Mouse (Mus musculus) macrophage (primary cell): ENCODE data around the gene Gm4763. TPM values are rescaled to one million over a fixed set of nuclear protein-coding genes. Genes with fewer than 3 reads are reported as not detected.
"Not testable (repeated sequence)": the region's sequence is repeated elsewhere in the genome, so short reads cannot be mapped to it uniquely, and the experiment has no call there.

Experiments used
- H3K27ac ChIP-seq: fragments of 350-480 bp; formaldehyde crosslinking; 2 replicates; pipeline ENCODE4 v1.9.0; 2021
- H3K36me3 ChIP-seq: fragments of 350-480 bp; formaldehyde crosslinking; 2 replicates; pipeline ENCODE4 v1.9.0; 2021; ENCODE audit errors: inconsistent target
- H3K4me3 ChIP-seq: fragments of 350-480 bp; formaldehyde crosslinking; 2 replicates; pipeline ENCODE4 v1.9.0; 2021; ENCODE audit errors: inconsistent target
- H3K79me2 ChIP-seq: fragments of 350-480 bp; formaldehyde crosslinking; 2 replicates; pipeline ENCODE4 v1.9.0; 2021; ENCODE audit errors: inconsistent target
- WGBS: methylation state at CpG from one replicate; pipeline ENCODE4 v1.1.7; 2026; ENCODE audit warnings: inconsistent platforms; ENCODE audit not compliant: missing documents; 5-methylcytosine and 5-hydroxymethylcytosine counted together
- polyA plus RNA-seq: library from polyadenylated mRNA; stranded (reverse); fragments of 250-400 nt; gene quantifications from 3 replicates; pipeline ENCODE4 v1.2.4, GENCODE M21; 2018; ENCODE audit warnings: inconsistent platforms
- total RNA-seq, 78 experiments: library from RNA; depleted of rRNA; stranded (reverse); fragments of 250-400 nt; gene quantifications; 1 replicate in 9 of 78; 2 replicates in 24 of 78; 3 replicates in 43 of 78; 4 replicates in 2 of 78; pipeline ENCODE4 v1.2.4; 2018; ENCODE audit warnings: inconsistent platforms in 56 of 78

Gm4763 gene
- not detected for total RNA-seq (2018; cell fraction: chromatin; rRNA removed)
- not detected for total RNA-seq (2018; cell fraction: cytosol; rRNA removed)
- total RNA-seq (2018; cell fraction: nucleus; rRNA removed) = not detected
- not detected in 3 replicates for polyA plus RNA-seq

DNA sequence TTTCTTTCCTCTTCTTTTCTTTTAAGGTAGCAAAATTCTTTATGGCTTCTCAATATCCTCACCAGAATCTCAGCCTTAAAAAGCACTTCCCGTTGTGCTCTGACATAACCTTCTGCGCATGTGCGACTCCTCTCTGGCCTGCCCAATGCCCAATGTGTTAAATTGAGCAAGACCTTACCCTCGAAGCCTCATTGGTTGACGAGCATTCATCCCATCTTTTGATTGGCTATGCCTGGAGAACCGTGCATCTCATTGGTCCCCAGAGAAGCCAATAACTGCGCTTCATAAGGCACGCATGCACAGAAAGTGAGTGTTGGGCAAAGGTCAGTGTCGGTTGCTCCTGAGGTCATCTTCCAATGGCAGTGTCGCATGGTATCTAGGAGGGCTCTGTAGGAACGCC, at the start of gene Gm4763:
Gene Gm4763, minus strand, starts transcription at position 101 of the 400 bp plus-strand sequence.
- H3K79me2 ChIP-seq, H3K27ac ChIP-seq, H3K36me3 ChIP-seq, H3K4me3 ChIP-seq: not testable (repeated sequence)
- 89% methylated on average over 11 of the region's 11 CpGs for WGBS

DNA sequence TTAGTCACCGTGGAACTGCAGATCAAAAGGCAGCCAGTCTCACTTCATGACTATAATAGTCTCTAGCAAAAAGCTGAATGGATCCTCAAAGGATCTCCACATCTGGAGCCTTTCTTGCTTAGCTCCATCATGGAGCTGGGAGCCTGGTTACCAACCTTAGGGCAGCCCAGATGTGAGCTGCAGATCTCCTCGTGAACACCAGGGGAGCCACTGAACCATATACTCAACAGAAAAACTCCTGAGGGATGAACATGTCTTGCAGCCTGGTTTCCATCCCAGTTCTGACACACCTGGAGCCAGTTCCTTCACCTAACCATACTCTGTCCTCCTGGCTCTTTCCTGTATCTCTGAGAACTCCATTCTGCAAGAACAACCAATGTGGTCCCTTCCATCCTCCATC, 49.4 kb upstream of the Gm4763 start:
- 79% methylated on average over 2 of the region's 2 CpGs for WGBS
- Histone ChIP-seq H3K36me3 (no peaks in the 10 kb centered on the region), H3K4me3 (no peak overlapping the region), H3K79me2 (no peaks in the 10 kb centered on the region), H3K27ac (no peak overlapping the region)

DNA sequence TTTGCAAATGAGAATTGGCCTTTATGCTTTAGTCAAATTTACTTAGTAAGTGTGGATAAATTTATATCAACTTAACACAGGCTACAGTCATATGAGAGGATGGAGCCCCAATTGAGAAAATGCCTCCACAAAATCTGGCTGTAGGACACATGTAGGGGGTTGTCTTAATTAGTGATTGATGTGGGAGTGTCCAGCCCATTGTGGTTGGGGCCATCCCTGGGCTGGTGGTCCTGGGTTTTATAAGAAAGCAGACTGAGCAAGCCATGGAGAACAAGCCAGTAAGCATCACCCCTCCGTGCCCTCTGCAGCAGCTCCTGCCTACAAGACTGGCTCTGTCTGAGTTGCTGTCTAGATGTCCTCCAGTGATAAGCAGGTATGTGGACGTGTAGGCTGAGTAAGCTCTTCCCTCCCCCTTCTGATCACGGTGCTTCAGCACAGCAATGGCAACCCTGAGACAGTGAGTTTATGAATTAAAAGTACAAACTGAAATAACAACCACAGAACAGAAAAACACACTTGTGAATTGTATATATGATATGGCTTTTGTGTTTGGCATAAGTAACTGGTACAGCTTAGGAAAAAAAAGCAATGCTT, 47.3 kb upstream of the Gm4763 start:
- H3K79me2 ChIP-seq = no peaks in the 10 kb centered on the region
- no peak overlapping the region for H3K4me3 ChIP-seq
- WGBS = 61% methylated on average over 3 of the region's 3 CpGs
- H3K27ac ChIP-seq = no peak overlapping the region
- H3K36me3 ChIP-seq = no peaks in the 10 kb centered on the region

DNA sequence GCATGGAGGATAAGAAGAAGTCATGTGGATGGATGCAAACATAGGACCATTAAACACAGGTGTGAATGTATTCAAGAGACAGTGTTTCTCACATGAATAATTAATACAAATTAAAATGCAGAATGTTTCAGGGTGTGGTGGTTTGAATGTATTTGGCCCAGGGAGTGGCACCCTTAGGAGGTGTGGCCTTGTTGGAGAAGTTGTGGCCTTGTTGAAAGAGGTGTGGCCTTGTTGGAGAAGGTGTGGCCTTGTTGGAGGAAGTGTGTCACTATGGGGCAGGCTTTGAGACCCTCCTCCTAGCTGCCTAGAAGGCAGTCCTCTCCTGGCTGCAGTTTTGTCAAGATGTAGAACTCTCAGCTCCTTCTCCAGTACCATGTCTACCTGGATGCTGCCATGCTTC, 44.7 kb upstream of the Gm4763 start:
- H3K79me2 ChIP-seq = no peaks in the 10 kb centered on the region
- no peak overlapping the region for H3K4me3 ChIP-seq
- no peak overlapping the region for H3K27ac ChIP-seq
- no peaks in the 10 kb centered on the region for H3K36me3 ChIP-seq

DNA sequence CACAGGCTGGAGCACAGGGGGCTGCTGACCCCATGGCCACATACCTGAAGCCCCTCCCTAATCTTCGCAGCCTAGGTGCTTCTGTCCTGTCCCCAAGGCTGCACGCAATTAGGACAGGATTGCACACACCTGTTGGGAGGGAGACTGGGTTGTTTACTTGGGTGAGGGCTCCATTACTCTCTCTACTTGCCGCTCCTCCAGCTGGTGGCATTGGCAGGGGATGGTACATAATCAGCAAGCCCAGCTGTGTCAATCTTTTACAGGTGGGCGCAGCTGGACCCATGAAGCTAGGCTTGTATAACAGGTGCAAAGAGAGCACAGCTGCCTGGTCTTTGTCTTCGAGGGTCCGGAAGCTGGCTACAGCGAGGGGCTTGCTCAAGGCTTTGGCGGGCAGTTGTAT, 35.9 kb upstream of the Gm4763 start:
- Histone ChIP-seq H3K36me3 (no peaks in the 10 kb centered on the region), H3K27ac (no peak overlapping the region), H3K79me2 (no peaks in the 10 kb centered on the region), H3K4me3 (no peak overlapping the region)
- 93% methylated on average over 8 of the region's 8 CpGs for whole genome bisulfite sequencing

DNA sequence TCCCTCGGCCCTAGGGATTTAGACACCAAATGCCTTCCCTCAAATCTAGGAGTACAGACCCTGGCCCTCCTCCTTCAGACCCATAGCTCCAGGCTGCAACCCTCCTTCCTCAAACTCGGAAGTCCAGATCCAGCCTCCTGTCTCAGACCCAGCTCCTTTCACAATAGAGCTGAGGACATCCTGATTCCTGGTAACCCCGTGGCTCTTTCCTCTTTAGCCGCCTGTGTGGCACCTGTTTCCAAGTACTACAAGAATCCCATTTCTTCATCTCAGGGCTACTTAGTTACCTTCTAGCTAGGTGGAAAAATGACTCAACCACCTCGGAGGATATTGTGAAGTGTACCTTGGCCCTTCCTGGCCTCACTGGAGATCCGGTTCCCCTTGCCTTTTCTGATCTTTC, 34.5 kb upstream of the Gm4763 start:
- Histone ChIP-seq H3K36me3 (no peaks in the 10 kb centered on the region), H3K79me2 (no peaks in the 10 kb centered on the region), H3K4me3 (no peak overlapping the region), H3K27ac (no peak overlapping the region)
- 71% methylated on average over 6 of the region's 6 CpGs for WGBS

DNA sequence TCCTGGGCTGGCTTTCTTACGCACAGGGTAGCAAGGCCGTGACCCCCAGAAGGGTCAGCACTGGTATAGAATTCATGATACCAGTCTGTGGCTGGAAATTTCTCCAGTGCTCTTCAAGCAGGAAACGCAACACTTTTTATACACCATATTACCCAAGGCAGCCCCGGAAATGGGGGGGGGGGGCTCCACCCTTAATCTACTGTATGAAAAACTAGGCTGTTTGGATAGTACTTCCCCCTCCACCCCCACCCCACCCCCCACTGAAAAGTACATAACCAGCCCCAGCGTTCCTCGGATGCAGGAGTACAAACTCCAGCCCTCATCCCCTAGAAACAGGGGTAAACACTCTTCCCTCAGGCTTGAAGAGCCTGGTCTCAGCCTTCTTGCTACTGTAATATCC, 33.5 kb upstream of the Gm4763 start, which contains the start of gene Cd177:
Gene Cd177, minus strand, starts transcription at position 101 of the 400 bp plus-strand sequence.
- no peaks in the 10 kb centered on the region for H3K79me2 ChIP-seq
- no peak within 1 kb of the TSS for H3K27ac ChIP-seq
- 62% methylated on average over 6 of the region's 6 CpGs for WGBS
- H3K4me3 ChIP-seq = no peak within 1 kb of the TSS
- H3K36me3 ChIP-seq = no peaks in the 10 kb centered on the region

DNA sequence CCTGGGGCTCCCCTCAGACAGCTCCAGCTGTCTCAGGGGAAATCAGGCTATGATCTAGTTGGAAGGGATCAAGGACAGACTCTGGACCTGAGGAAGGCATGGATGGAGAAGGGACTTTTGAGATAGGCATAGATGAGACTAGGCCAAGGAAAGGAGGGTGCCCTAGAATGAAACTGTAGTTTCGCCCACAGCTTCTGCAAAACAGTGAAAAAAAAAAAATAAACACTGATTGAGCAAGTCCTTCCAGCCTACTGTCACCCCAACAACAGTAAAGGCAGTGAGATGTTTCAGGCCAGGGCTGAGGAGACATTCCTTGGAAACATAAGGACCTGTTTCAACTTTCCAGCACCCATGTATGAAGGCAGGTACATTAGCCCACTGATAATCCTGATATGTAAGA, 31.8 kb upstream of the Gm4763 start:
- WGBS = 17% methylated on average over 1 of the region's 1 CpGs
- Histone ChIP-seq H3K4me3 (no peak overlapping the region), H3K27ac (no peak overlapping the region)

DNA sequence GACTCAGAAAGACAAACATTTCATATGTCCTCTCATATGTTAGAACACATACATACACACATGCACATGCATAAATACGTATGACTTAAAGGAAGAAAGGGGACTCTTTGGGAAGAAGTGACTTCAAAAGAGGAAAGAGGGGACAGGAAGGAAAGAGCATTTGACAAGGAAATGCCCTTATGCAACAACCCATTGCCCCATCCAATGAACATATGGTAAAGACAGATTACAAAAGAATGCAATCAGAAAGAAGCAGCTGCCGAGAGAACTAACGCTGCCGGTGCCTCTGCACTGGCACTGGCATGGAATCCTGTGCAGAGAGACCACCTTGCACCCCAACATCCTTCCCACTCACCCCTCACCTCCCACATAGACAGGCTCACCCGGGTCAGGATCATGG, 26.8 kb upstream of the Gm4763 start:
- Histone ChIP-seq H3K27ac (no peak overlapping the region), H3K4me3 (no peak overlapping the region), H3K79me2 (no peaks in the 10 kb centered on the region), H3K36me3 (no peaks in the 10 kb centered on the region)
- 11% methylated on average over 5 of the region's 5 CpGs for WGBS

More for the DNA sequence above, 31.8 kb upstream of the Gm4763 start:
- Histone ChIP-seq H3K36me3 (no peaks in the 10 kb centered on the region), H3K79me2 (no peaks in the 10 kb centered on the region)

DNA sequence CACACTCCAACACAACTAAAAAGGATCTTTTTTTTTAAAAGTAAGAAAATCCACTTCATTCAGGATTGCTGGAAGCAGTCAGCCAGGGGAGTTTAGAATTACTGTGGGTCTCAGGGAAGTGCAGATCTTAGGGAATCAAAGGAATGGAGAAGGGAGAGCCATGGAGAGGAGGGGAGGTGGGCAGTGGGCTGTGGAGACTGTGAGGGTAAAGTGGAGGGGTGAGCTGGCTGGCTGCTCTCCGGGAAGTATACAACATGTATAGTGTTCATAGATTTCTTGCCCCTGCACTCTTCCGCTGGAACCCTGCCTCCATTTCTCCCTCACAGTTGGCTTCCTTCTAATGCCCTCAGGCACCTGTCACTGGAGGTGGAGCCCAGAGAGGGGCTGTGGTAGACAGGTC, 24.9 kb upstream of the Gm4763 start:
- WGBS = 100% methylated on average over 2 of the region's 2 CpGs
- Histone ChIP-seq H3K79me2 (no peaks in the 10 kb centered on the region), H3K27ac (no peak overlapping the region), H3K36me3 (no peaks in the 10 kb centered on the region), H3K4me3 (no peak overlapping the region)

DNA sequence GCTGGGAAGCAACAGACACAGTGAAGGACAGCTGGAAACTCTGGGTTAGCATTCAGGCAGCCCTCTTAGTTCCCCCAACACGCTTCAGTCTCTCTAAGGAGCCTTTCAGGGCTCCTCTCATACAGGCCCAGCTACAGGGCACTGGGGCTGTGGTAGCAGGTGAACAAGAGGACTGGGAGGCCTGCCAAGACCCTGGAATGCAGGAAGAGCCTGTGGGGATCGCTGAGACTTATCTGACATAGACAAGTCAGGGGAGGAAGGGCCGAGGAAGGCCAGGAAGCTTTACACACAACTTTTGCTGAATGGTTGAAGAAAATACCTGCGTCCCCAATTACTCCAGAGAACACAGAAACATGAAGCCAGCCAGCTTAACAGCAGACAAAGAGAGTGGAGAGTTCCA, 24.0 kb upstream of the Gm4763 start:
- H3K27ac ChIP-seq = no peak overlapping the region
- H3K36me3 ChIP-seq = no peaks in the 10 kb centered on the region
- H3K79me2 ChIP-seq = no peaks in the 10 kb centered on the region
- no peak overlapping the region for H3K4me3 ChIP-seq
- WGBS = 50% methylated on average over 4 of the region's 4 CpGs

DNA sequence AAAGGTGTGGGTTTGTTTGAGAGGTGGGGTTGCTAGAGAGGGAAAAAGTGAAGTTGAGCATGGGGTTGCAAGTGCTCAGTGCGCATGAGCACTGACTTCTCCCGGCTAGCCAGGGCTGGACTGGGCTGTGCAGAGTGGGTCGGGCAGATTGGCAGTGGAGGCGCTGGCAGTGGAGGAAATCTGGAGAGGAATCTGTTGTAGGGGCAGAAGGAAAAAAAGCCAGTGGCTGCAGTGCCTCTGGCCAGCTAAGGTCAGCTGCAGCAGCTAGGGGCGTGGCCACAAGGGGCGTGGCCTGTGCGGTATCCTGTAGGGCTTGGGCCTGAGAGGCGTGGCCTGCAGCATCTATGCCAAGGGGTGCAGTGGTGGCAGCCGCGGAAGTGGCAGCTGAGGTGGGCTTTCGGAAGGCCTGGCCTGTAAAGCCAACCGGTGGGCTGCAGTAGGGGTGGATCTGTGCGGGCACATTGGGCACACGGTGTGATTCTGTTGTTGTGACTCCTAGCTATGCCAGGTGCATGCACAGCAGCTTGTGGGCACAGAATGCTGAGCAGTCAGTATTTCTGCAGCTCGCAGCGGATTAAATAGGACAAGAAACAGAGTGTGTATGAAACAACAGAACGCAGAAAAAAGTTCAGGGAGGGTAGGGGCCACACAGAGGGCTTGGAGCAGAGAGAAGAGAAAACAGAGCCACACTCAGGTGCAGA, 9.4 kb upstream of the Gm4763 start:
- no peak overlapping the region for H3K27ac ChIP-seq
- 15% methylated on average over 17 of the region's 17 CpGs for WGBS
- no peaks in the 10 kb centered on the region for H3K79me2 ChIP-seq
- H3K4me3 ChIP-seq = no peak overlapping the region
- no peaks in the 10 kb centered on the region for H3K36me3 ChIP-seq

DNA sequence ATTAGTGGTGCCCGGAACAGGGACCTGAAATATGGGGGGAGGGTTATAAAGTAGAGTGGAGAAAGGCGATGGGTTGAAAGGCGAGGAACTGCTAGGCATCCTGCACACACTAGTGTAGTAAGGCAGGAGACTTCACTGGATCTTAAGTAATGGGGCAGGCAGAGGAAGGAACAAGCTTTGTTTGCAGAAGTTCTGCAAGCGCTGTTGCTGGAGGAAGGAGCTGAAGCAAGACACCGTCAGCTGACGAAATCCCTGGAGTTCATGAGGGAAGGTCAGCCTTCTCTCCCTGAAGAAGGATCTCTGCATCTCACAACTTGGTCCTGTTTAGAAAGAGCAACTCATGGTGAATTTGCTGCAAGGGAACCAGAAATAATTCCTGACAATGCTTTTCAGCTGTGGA, 11.7 kb downstream of the Gm4763 start:
- no peaks in the 10 kb centered on the region for H3K79me2 ChIP-seq
- H3K4me3 ChIP-seq = no peak overlapping the region
- WGBS = 24% methylated on average over 6 of the region's 6 CpGs
- no peak overlapping the region for H3K27ac ChIP-seq
- H3K36me3 ChIP-seq = no peaks in the 10 kb centered on the region

DNA sequence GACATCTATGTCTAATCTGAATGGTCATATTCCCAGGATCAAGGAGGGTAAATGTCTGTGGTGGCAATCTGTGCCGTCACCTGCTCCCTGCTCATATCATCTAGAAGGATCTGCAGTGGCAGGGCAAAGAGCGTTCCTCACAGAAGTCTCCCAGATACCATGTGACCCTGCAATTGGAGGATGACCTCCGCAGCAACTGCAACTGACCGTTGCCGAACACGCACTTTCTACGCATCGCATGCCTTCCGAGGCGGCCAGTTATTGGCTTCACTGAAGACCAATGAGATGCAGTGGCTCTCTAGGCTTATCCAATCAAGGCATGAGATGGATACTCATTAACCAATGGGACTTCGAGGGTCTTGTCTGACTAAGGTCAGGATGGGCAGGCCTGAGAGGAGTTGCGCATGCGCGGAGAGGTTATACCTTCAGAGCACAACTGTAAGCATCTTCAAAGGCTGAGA, 17.8 kb downstream of the Gm4763 start, which contains the start of gene BC049730:
Gene BC049730, plus strand, starts transcription at position 411 of the 461 bp plus-strand sequence.
- Histone ChIP-seq H3K79me2 (no peaks in the 10 kb centered on the region), H3K36me3 (no peaks in the 10 kb centered on the region), H3K27ac (no peak within 1 kb of the TSS), H3K4me3 (no peak within 1 kb of the TSS)
- WGBS = 96% methylated on average over 14 of the region's 14 CpGs

DNA sequence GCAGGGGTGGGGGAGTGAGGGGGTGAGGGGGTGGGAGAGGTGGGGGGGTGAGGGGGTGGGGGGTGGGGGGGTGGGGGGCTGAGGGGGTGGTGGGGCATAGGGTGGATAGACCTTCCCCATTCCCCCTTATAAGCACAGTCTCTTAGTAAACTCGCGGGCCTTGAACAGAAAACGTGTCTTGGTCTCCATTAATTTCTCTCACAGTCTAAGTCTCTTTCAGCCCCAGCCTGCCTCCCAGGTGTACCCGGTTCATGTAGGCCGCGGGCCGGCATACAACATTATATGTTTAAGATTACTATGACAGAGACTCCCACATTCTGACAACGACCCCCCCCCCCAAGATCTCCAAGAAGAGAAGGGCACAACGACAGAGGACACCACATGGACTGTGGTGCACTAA, 23.9 kb downstream of the Gm4763 start:
- H3K4me3 ChIP-seq, H3K79me2 ChIP-seq, H3K36me3 ChIP-seq, H3K27ac ChIP-seq: not testable (repeated sequence)
- whole genome bisulfite sequencing = 78% methylated on average over 8 of the region's 9 CpGs
